Mouse (Mus musculus) kidney, postnatal 14 days (tissue): ENCODE results near the gene Eif4g3.

ENCODE experiments used
- DNase-seq: peaks from one replicate; pipeline ENCODE4 v3.0.0; 2022; ENCODE audit warnings: mixed read lengths

The Eif4g3 gene

GRCm38 (mm10) chr4:138023403-138024100 is 30.7 kb downstream of the Eif4g3 start:
- DNase-seq, result no peak

GRCm38 (mm10) chr4:138029168-138029567 is 36.3 kb downstream of the Eif4g3 start:
- DNase-seq, result no peak

- DNase-seq, result no peak
Observed at GRCm38 (mm10) chr4:138031828-138032227, 39.0 kb downstream of the Eif4g3 start.

- DNase-seq, result no peak
Observed at GRCm38 (mm10) chr4:138033871-138034270, 41.0 kb downstream of the Eif4g3 start.

GRCm38 (mm10) chr4:138035435-138036120 is 42.8 kb downstream of the Eif4g3 start:
- DNase-seq, result no peak

GRCm38 (mm10) chr4:138037110-138037509 is 44.3 kb downstream of the Eif4g3 start:
- DNase-seq, result no peak

GRCm38 (mm10) chr4:138037896-138038295 is 45.1 kb downstream of the Eif4g3 start:
- DNase-seq, result no peak

GRCm38 (mm10) chr4:138038365-138039274 is 45.8 kb downstream of the Eif4g3 start:
- DNase-seq, result peak; percentile 52

- no peak for DNase-seq
Observed at GRCm38 (mm10) chr4:138039275-138039651, 46.4 kb downstream of the Eif4g3 start.

- no peak for DNase-seq
Observed at GRCm38 (mm10) chr4:138040589-138040988, 47.8 kb downstream of the Eif4g3 start.

- no peak for DNase-seq
Observed at GRCm38 (mm10) chr4:138041566-138042256, 48.9 kb downstream of the Eif4g3 start.

- DNase-seq, result no peak
Observed at GRCm38 (mm10) chr4:138042257-138042589, 49.4 kb downstream of the Eif4g3 start.

- no peak for DNase-seq
Observed at GRCm38 (mm10) chr4:138042625-138043024, 49.8 kb downstream of the Eif4g3 start.

- DNase-seq, result peak; percentile 76
Observed at GRCm38 (mm10) chr4:138044841-138045500, 52.1 kb downstream of the Eif4g3 start.

- no peak for DNase-seq
Observed at GRCm38 (mm10) chr4:138045809-138046208, 53.0 kb downstream of the Eif4g3 start.

GRCm38 (mm10) chr4:138046371-138046770 is 53.5 kb downstream of the Eif4g3 start:
- no peak for DNase-seq

- DNase-seq, result no peak
Observed at GRCm38 (mm10) chr4:138049547-138049946, 56.7 kb downstream of the Eif4g3 start.

- DNase-seq, result no peak
Observed at GRCm38 (mm10) chr4:138051488-138051887, 58.7 kb downstream of the Eif4g3 start.

GRCm38 (mm10) chr4:138056658-138057057 is 63.8 kb downstream of the Eif4g3 start:
- no peak for DNase-seq

- peak; percentile 36 for DNase-seq
Observed at GRCm38 (mm10) chr4:138057196-138057754, 64.5 kb downstream of the Eif4g3 start.

- no peak for DNase-seq
Observed at GRCm38 (mm10) chr4:138061161-138061560, 68.3 kb downstream of the Eif4g3 start.
